In the genomic region with DNA sequence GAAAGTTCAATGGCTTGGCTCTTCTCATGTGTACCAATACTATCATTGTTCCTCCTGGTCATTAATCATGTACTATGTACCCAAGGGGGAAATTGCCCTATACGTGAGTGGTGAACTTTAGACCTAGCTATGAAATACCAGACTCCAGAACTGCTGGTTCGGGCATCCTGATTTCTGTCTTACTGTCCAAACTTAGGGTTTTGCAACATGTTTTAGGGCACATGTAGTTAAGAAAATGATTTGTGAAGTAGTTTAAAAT, we compare ENCODE assay signal across 25 mouse cellular contexts.
"Had no signal": no experiment of that assay in that cellular context is flagged by ENCODE, and none has a peak within 500 bp of the region (broad histone marks: within the 10 kb centered on the region; RNA-seq: fewer than 3 reads in every experiment).

No protein-coding gene starts in this region.

- H3K27ac ChIP-seq: heart, embryonic 10.5 days; hindbrain, embryonic 10.5 days; hindbrain, embryonic 12.5 days; hindbrain, embryonic 14.5 days; kidney, embryonic 15.5 days; kidney, postnatal 0 days; limb, embryonic 13.5 days; limb, embryonic 15.5 days had no signal

- H3K4me3 ChIP-seq: gastrocnemius, adult 2 months; heart, embryonic 10.5 days; heart, embryonic 12.5 days; hindbrain, embryonic 10.5 days; hindbrain, embryonic 12.5 days; kidney, embryonic 15.5 days; limb, embryonic 13.5 days; limb, embryonic 15.5 days had no signal

- H3K9me3 ChIP-seq: heart, embryonic 10.5 days; heart, embryonic 12.5 days; hindbrain, embryonic 10.5 days; hindbrain, embryonic 12.5 days; kidney, embryonic 15.5 days; limb, embryonic 13.5 days; limb, embryonic 15.5 days had no signal

- H3K4me1 ChIP-seq: heart, embryonic 10.5 days; heart, embryonic 12.5 days; hindbrain, embryonic 12.5 days; limb, embryonic 13.5 days had no signal

- H3K4me2 ChIP-seq: heart, embryonic 12.5 days; hindbrain, embryonic 12.5 days; hindbrain, embryonic 14.5 days; kidney, embryonic 15.5 days; limb, embryonic 13.5 days; limb, embryonic 15.5 days had no signal

- DNase-seq: gastrocnemius, adult 2 months; gastrocnemius, postnatal 10 days; gastrocnemius, postnatal 25 days; heart, adult 18-20 months; heart, postnatal 10 days; heart, postnatal 4 days; kidney, adult 11 months; kidney, adult 2 months; kidney, adult 9 months; kidney, postnatal 14 days; kidney, postnatal 36 days; layer of hippocampus, adult 9-11 months; left cerebral cortex, postnatal 4 days had no signal

- H3K27me3 ChIP-seq: heart, embryonic 12.5 days; hindbrain, embryonic 12.5 days; kidney, embryonic 15.5 days; limb, embryonic 13.5 days; limb, embryonic 15.5 days had no signal

- H3K36me3 ChIP-seq: heart, embryonic 10.5 days; heart, embryonic 12.5 days; hindbrain, embryonic 10.5 days; hindbrain, embryonic 12.5 days; kidney, embryonic 15.5 days; limb, embryonic 13.5 days; limb, embryonic 15.5 days had no signal

- ATAC-seq: hindbrain, embryonic 16.5 days; inflammation-experienced regulatory T-cells, adult 6 months had no signal

- H3K9ac ChIP-seq: forebrain, postnatal 0 days; heart, embryonic 12.5 days; hindbrain, embryonic 12.5 days; hindbrain, embryonic 14.5 days; kidney, embryonic 15.5 days; limb, embryonic 13.5 days; limb, embryonic 15.5 days had no signal
